Comparison of ENCODE assay signal across 8 mouse cellular contexts in the genomic region with DNA sequence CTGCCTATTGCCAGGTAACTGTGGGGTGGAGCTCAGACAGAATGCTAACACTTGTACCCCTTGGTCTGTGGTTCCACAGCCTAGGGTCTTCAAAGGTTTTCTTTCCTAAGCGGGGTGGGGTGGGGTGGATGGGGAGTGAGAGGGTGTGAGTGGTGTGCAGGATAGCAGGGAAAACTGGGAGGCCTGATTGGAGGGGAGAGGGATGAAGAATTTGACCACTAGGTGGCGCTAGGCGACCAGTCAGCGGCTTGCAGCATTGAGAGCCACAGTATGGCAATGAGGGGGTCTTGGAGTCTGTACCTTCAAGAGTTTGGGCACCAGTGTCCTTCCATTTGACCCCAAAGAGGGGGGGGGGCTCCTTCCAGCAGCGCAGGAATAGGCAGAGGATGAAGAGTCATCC. TPM values are rescaled to one million over a fixed set of nuclear protein-coding genes. Genes with fewer than 3 reads are reported as not detected.
DNase-seq lines count a peak whose midpoint lies in the region; ATAC-seq and TF ChIP-seq lines count a peak whose summit lies in the region.
"Had no signal": no experiment of that assay in that cellular context is flagged by ENCODE, and none has a peak within 500 bp of the region (broad histone marks: within the 10 kb centered on the region; RNA-seq: fewer than 3 reads in every experiment).

No protein-coding gene starts in this region.

- peak; percentile 71 for ATAC-seq in limb, embryonic 11.5 days (ENCODE audit: insufficient number of reproducible peaks, low FRiP score, low TSS enrichment, low read depth)
- ATAC-seq in midbrain, embryonic 15.5 days (replicated peaks) = peak; percentile 79

- WGBS in limb, embryonic 11.5 days = 2% methylated on average over 5 of the region's 5 CpGs
- 0% methylated on average over 5 of the region's 5 CpGs for WGBS in midbrain, embryonic 15.5 days
- WGBS in spleen, adult 2 months = 3% methylated on average over 5 of the region's 5 CpGs

- no peaks in the 10 kb centered on the region for H3K36me3 ChIP-seq in limb, embryonic 11.5 days (ENCODE audit: control insufficient read depth, insufficient read depth, low read length)
- no peaks in the 10 kb centered on the region for H3K36me3 ChIP-seq in midbrain, embryonic 15.5 days (replicated peaks)
- no peaks in the 10 kb centered on the region for H3K36me3 ChIP-seq in spleen, adult 2 months (ENCODE audit: control insufficient read depth, insufficient read depth, low read length)

- no peak overlapping the region for H3K4me3 ChIP-seq in limb, embryonic 11.5 days (ENCODE audit: low read depth, low read length)
- H3K4me3 ChIP-seq in midbrain, embryonic 15.5 days = no peak overlapping the region
- no peak overlapping the region for H3K4me3 ChIP-seq in spleen, adult 2 months (ENCODE audit: extremely low read depth, insufficient read depth, insufficient read length)
- H3K4me3 ChIP-seq: megakaryocyte, embryonic 14.5 days had no signal

- no peak for TF ChIP-seq POLR2A in spleen, adult 2 months (IDR thresholded peaks at IDR 0.05; ENCODE audit: low read depth, low read length)

- no peak overlapping the region for H3K4me2 ChIP-seq in limb, embryonic 11.5 days (ENCODE audit: low read depth, severe bottlenecking)
- H3K4me2 ChIP-seq in midbrain, embryonic 15.5 days = no peak overlapping the region

- DNase-seq in adrenal gland, adult 18-20 months (ENCODE audit: low spot score in 2 of 2) = peak; percentile 67 to 68
- DNase-seq in embryo, embryonic 11.5 days (ENCODE audit: low read depth, low spot score) = peak; percentile 50
- DNase-seq in gastrocnemius, postnatal 4 days (ENCODE audit: low spot score in 2 of 2) = peak; percentile 69 to 82
- peak; percentile 76 for DNase-seq in kidney, adult 18-20 months
- DNase-seq in limb, embryonic 11.5 days (ENCODE audit: low spot score) = peak; percentile 91
- peak in 1 of 2 experiments; percentile 66 for DNase-seq in spleen, adult 2 months (ENCODE audit: low read depth in 1 of 2, low spot score in 2 of 2)

- H3K9me3 ChIP-seq in limb, embryonic 11.5 days (ENCODE audit: control insufficient read depth, low read length) = no peaks in the 10 kb centered on the region
- H3K9me3 ChIP-seq in midbrain, embryonic 15.5 days = no peaks in the 10 kb centered on the region
- H3K9me3 ChIP-seq: megakaryocyte, embryonic 14.5 days had no signal

- no peaks in the 10 kb centered on the region for H3K4me1 ChIP-seq in limb, embryonic 11.5 days (ENCODE audit: control insufficient read depth, insufficient read depth, low read length)
- H3K4me1 ChIP-seq in midbrain, embryonic 15.5 days = no peaks in the 10 kb centered on the region
- peaks cover 3% of the 10 kb centered on the region; the same call in 1 of the 2 replicates for H3K4me1 ChIP-seq in spleen, adult 2 months (ENCODE audit: control insufficient read depth, insufficient read depth, insufficient read length)

- no peak overlapping the region for H3K9ac ChIP-seq in limb, embryonic 11.5 days (ENCODE audit: low read length)
- H3K9ac ChIP-seq in midbrain, embryonic 15.5 days = no peak overlapping the region

- H3K27ac ChIP-seq in limb, embryonic 11.5 days (replicated peaks; ENCODE audit: low read depth, low read length) = no peak overlapping the region
- no peak overlapping the region for H3K27ac ChIP-seq in midbrain, embryonic 15.5 days
- H3K27ac ChIP-seq in spleen, adult 2 months (ENCODE audit: insufficient read depth, low read length) = no peak overlapping the region

- peak; percentile 91; the same call in 1 of the 2 replicates for TF ChIP-seq CTCF in spleen, adult 2 months (IDR thresholded peaks at IDR 0.05; ENCODE audit: extremely low read depth, insufficient read depth, insufficient read length, insufficient replicate concordance)

- no peaks in the 10 kb centered on the region for H3K27me3 ChIP-seq in limb, embryonic 11.5 days (ENCODE audit: control insufficient read depth, insufficient read depth, low read length)
- H3K27me3 ChIP-seq in midbrain, embryonic 15.5 days (replicated peaks) = no peaks in the 10 kb centered on the region; the same call in 1 of the 2 replicates
- H3K27me3 ChIP-seq in spleen, adult 2 months (ENCODE audit: control insufficient read depth, insufficient read depth, low read length) = no peaks in the 10 kb centered on the region

RNA-seq across cellular contexts. Expression of a gene that starts 35.9 kb away (rescaled TPM):
- 10 to 100 TPM in 1 of 2 experiments, 1 to 10 TPM in 1; 9.3 to 11.5 TPM for total RNA-seq in adrenal gland, adult 18-20 months (2021)
- 1 to 10 TPM; 7.7 to 9.7 TPM for total RNA-seq in gastrocnemius, postnatal 4 days (2021)
- polyA plus RNA-seq in limb, embryonic 11.5 days (2014; fragmentation: Nextera tagmentation; extraction: Ambion mirVana) = 12.4 and 12.6 TPM in 2 replicates
- 4.0 and 4.1 TPM in 2 replicates for polyA plus RNA-seq in midbrain, embryonic 15.5 days (2015; fragmentation: Nextera tagmentation; extraction: Ambion mirVana)
- polyA plus RNA-seq in spleen, adult 2 months (2012; rRNA removed) = 8.8 and 11.5 TPM in 2 replicates
